Mouse (Mus musculus): ENCODE data around the gene Kcne4.

DNA sequence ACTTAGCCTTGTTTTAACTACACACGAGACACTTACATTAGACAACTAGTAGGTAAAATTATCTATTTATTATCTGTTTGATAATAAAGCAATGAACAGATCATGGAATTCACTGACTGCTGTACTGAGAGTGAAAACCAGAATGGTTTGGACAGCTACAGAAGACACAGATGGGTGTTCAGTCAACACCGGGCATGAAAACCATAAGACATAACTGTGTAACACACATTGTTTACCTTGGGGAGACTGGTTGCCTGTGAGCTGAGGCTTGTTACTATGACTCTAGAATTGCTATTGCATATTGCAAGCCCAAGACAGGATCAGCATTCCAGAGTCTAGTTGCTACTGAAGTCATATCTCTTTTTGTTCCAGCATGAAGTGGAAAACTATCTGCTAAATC, 49.9 kb downstream of the Kcne4 start:
- TF ChIP-seq POLR2A (IDR thresholded peaks at IDR 0.05; ENCODE audit: low read depth, low read length) (no peak), CTCF (conservative IDR thresholded peaks at IDR 0.05; ENCODE audit: insufficient read depth, insufficient read length, low read depth, low read length) (no peak)
